ENCODE assay signal across 27 mouse cellular contexts in genomic region chr11:121086296-121086695, GRCm38 (mm10). TPM values are rescaled to one million over a fixed set of nuclear protein-coding genes. Genes with fewer than 3 reads are reported as not detected.
DNase-seq lines count a peak whose midpoint lies in the region; ATAC-seq and TF ChIP-seq lines count a peak whose summit lies in the region.
"Had no signal": no experiment of that assay in that cellular context is flagged by ENCODE, and none has a peak within 500 bp of the region (broad histone marks: within the 10 kb centered on the region; RNA-seq: fewer than 3 reads in every experiment).

No protein-coding gene starts in this region.

- H3K9me3 ChIP-seq in lung, embryonic 14.5 days (ENCODE audit: low read depth, low read length), result no peaks in the 10 kb centered on the region
- H3K9me3 ChIP-seq in intestine, embryonic 16.5 days (ENCODE audit: control insufficient read depth, low read length), result no peaks in the 10 kb centered on the region
- no peaks in the 10 kb centered on the region for H3K9me3 ChIP-seq in stomach, embryonic 16.5 days (replicated peaks; ENCODE audit: control insufficient read depth, low read length)
- H3K9me3 ChIP-seq: embryonic facial prominence, embryonic 15.5 days; midbrain, embryonic 10.5 days; neural tube, embryonic 12.5 days had no signal

- no peak for TF ChIP-seq CTCF in lung, embryonic 14.5 days (IDR thresholded peaks at IDR 0.05; ENCODE audit: low read depth)

- peak; percentile 63 for DNase-seq in kidney, adult 9 months
- no peak for DNase-seq in kidney, adult 18-20 months
- no peak for DNase-seq in lung, embryonic 14.5 days
- no peak for DNase-seq in lung, postnatal 36 days
- no peak for DNase-seq in heart, adult 9 months (ENCODE audit: low spot score in 2 of 2)
- no peak for DNase-seq in left cerebral cortex, postnatal 10 days (ENCODE audit: extremely low spot score in 1 of 2, low spot score in 2 of 2)
- DNase-seq: adrenal gland, adult 2 months; cerebellum, adult 2 months; cerebellum, postnatal 36 days; heart, postnatal 10 days; layer of hippocampus, postnatal 36 days; left cerebral cortex, postnatal 4 days; lung, adult 2 months; right cerebral cortex, adult 18-20 months; thymus, postnatal 4 days had no signal

- no peak for ATAC-seq in lung, embryonic 14.5 days (ENCODE audit: insufficient read depth)
- ATAC-seq in intestine, embryonic 16.5 days, result peak; percentile 70
- ATAC-seq in stomach, embryonic 16.5 days (ENCODE audit: insufficient read depth, low FRiP score), result no peak

- 0 out of 2 replicates have a peak overlapping the region, but pooled peaks have one; percentile 15 for H3K27ac ChIP-seq in lung, embryonic 14.5 days (ENCODE audit: low read depth)
- peak overlapping the region; percentile 90 for H3K27ac ChIP-seq in intestine, embryonic 16.5 days (ENCODE audit: low read length)
- H3K27ac ChIP-seq in stomach, embryonic 16.5 days (ENCODE audit: low read length), result peak overlapping the region; percentile 68
- H3K27ac ChIP-seq: embryonic facial prominence, embryonic 15.5 days; macrophage; midbrain, embryonic 10.5 days; neural tube, embryonic 12.5 days had no signal

- no peaks in the 10 kb centered on the region for H3K27me3 ChIP-seq in lung, embryonic 14.5 days (ENCODE audit: insufficient read depth, low read length)
- no peaks in the 10 kb centered on the region for H3K27me3 ChIP-seq in intestine, embryonic 16.5 days (replicated peaks; ENCODE audit: control insufficient read depth, insufficient read depth, low read length)
- no peaks in the 10 kb centered on the region for H3K27me3 ChIP-seq in stomach, embryonic 16.5 days (ENCODE audit: control insufficient read depth, insufficient read depth, low read length)
- H3K27me3 ChIP-seq: embryonic facial prominence, embryonic 15.5 days; neural tube, embryonic 12.5 days had no signal

- intact Hi-C loops in left cerebral cortex, postnatal 10 days (cut with DNase I), result no loop called here

- no peak overlapping the region for H3K4me2 ChIP-seq in lung, embryonic 14.5 days
- H3K4me2 ChIP-seq in intestine, embryonic 16.5 days (ENCODE audit: low read depth, low read length), result peak overlapping the region; percentile 27; the same call in 1 of the 2 replicates
- no peak overlapping the region for H3K4me2 ChIP-seq in stomach, embryonic 16.5 days (ENCODE audit: low read depth, low read length)
- H3K4me2 ChIP-seq: embryonic facial prominence, embryonic 15.5 days; heart, embryonic 11.5 days; neural tube, embryonic 12.5 days had no signal

- 35% methylated on average over 4 of the region's 4 CpGs for WGBS in lung, embryonic 14.5 days
- WGBS in intestine, embryonic 16.5 days, result 55% methylated on average over 4 of the region's 4 CpGs
- WGBS in stomach, embryonic 16.5 days, result 45% methylated on average over 4 of the region's 4 CpGs

- H3K4me3 ChIP-seq in lung, embryonic 14.5 days (ENCODE audit: low read depth, low read length), result no peak overlapping the region
- peak overlapping the region; percentile 23 for H3K4me3 ChIP-seq in intestine, embryonic 16.5 days (ENCODE audit: low read length)
- H3K4me3 ChIP-seq in stomach, embryonic 16.5 days (replicated peaks; ENCODE audit: low read length), result no peak overlapping the region
- H3K4me3 ChIP-seq: embryonic facial prominence, embryonic 15.5 days; midbrain, embryonic 10.5 days; neural tube, embryonic 12.5 days had no signal

- H3K4me1 ChIP-seq in lung, embryonic 14.5 days (ENCODE audit: insufficient read depth), result no peaks in the 10 kb centered on the region
- peaks cover 16% of the 10 kb centered on the region; the same call in 1 of the 2 replicates for H3K4me1 ChIP-seq in intestine, embryonic 16.5 days (ENCODE audit: control insufficient read depth, insufficient read depth, low read length)
- H3K4me1 ChIP-seq in stomach, embryonic 16.5 days (ENCODE audit: control insufficient read depth, insufficient read depth, low read length), result peaks cover 10% of the 10 kb centered on the region
- H3K4me1 ChIP-seq: midbrain, embryonic 10.5 days; neural tube, embryonic 12.5 days had no signal

- H3K9ac ChIP-seq in lung, embryonic 14.5 days, result no peak overlapping the region
- H3K9ac ChIP-seq in intestine, embryonic 16.5 days (ENCODE audit: low read depth, low read length), result peak overlapping the region; percentile 31
- H3K9ac ChIP-seq in stomach, embryonic 16.5 days (ENCODE audit: low read length), result no peak overlapping the region
- H3K9ac ChIP-seq: embryonic facial prominence, embryonic 15.5 days; neural tube, embryonic 12.5 days had no signal

- H3K36me3 ChIP-seq in lung, embryonic 14.5 days (ENCODE audit: insufficient read depth), result no peaks in the 10 kb centered on the region
- no peaks in the 10 kb centered on the region for H3K36me3 ChIP-seq in intestine, embryonic 16.5 days (ENCODE audit: control insufficient read depth, insufficient read depth, low read length)
- H3K36me3 ChIP-seq in stomach, embryonic 16.5 days (ENCODE audit: control insufficient read depth, insufficient read depth, low read length), result no peaks in the 10 kb centered on the region
- H3K36me3 ChIP-seq: embryonic facial prominence, embryonic 15.5 days; midbrain, embryonic 10.5 days; neural tube, embryonic 12.5 days had no signal

RNA-seq across cellular contexts. Expression of gene Sectm1a, which starts 5.3 kb away (rescaled TPM):
- polyA plus RNA-seq in lung, embryonic 14.5 days (2014; fragmentation: Nextera tagmentation; extraction: Ambion mirVana), result 0.30 TPM in 1 of 2 replicates, not detected in the other
- 7.0 and 10.4 TPM in 2 replicates for polyA plus RNA-seq in intestine, embryonic 16.5 days (2015; fragmentation: Nextera tagmentation; extraction: Ambion mirVana)
- polyA plus RNA-seq in stomach, embryonic 16.5 days (2015; fragmentation: Nextera tagmentation; extraction: Ambion mirVana), result 0.99 and 1.3 TPM in 2 replicates
- total RNA-seq in left cerebral cortex, postnatal 10 days (2021), result not detected
- total RNA-seq: adrenal gland, adult 2 months; gastrocnemius, postnatal 4 days; heart, postnatal 10 days; layer of hippocampus, adult 18-20 months; layer of hippocampus, postnatal 36 days; monocyte, adult 5-6 weeks had no signal
- polyA plus RNA-seq: cerebellum, adult 2 months; heart, embryonic 11.5 days; hindbrain, embryonic 11.5 days; lung, adult 2 months; macrophage; midbrain, embryonic 10.5 days; neural tube, embryonic 12.5 days had no signal

RNA-seq across cellular contexts. Expression of gene Sectm1b, which starts 22.9 kb away (rescaled TPM):
- not detected in 2 replicates for polyA plus RNA-seq in lung, embryonic 14.5 days (2014; fragmentation: Nextera tagmentation; extraction: Ambion mirVana)
- 0.93 and 2.6 TPM in 2 replicates for polyA plus RNA-seq in intestine, embryonic 16.5 days (2015; fragmentation: Nextera tagmentation; extraction: Ambion mirVana)
- 3.1 and 5.2 TPM in 2 replicates for polyA plus RNA-seq in stomach, embryonic 16.5 days (2015; fragmentation: Nextera tagmentation; extraction: Ambion mirVana)
- not detected for total RNA-seq in left cerebral cortex, postnatal 10 days (2021)
- total RNA-seq: adrenal gland, adult 2 months; gastrocnemius, adult 18-20 months; gastrocnemius, postnatal 4 days; heart, postnatal 10 days; layer of hippocampus, adult 18-20 months; layer of hippocampus, postnatal 36 days; left cerebral cortex, postnatal 4 days; monocyte, adult 5-6 weeks had no signal
- polyA plus RNA-seq: adrenal gland, adult 2 months; cerebellum, adult 2 months; heart, embryonic 11.5 days; hindbrain, embryonic 11.5 days; macrophage; midbrain, embryonic 10.5 days; neural tube, embryonic 12.5 days had no signal

RNA-seq across cellular contexts. Expression of gene Tex19.2, which starts 32.2 kb away (rescaled TPM):
- polyA plus RNA-seq in lung, embryonic 14.5 days (2014; fragmentation: Nextera tagmentation; extraction: Ambion mirVana), result not detected in 2 replicates
- not detected in 2 replicates for polyA plus RNA-seq in intestine, embryonic 16.5 days (2015; fragmentation: Nextera tagmentation; extraction: Ambion mirVana)
- polyA plus RNA-seq in stomach, embryonic 16.5 days (2015; fragmentation: Nextera tagmentation; extraction: Ambion mirVana), result not detected in 2 replicates
- not detected for total RNA-seq in left cerebral cortex, postnatal 10 days (2021)
- total RNA-seq: adrenal gland, adult 2 months; gastrocnemius, adult 18-20 months; gastrocnemius, postnatal 4 days; heart, postnatal 10 days; layer of hippocampus, adult 18-20 months; layer of hippocampus, postnatal 36 days; left cerebral cortex, postnatal 4 days; monocyte, adult 5-6 weeks had no signal
- polyA plus RNA-seq: adrenal gland, adult 2 months; cerebellum, adult 2 months; embryonic facial prominence, embryonic 15.5 days; heart, embryonic 11.5 days; hindbrain, embryonic 11.5 days; lung, adult 2 months; macrophage; midbrain, embryonic 10.5 days; neural tube, embryonic 12.5 days had no signal

RNA-seq across cellular contexts. Expression of gene Cd7, which starts 47.1 kb away (rescaled TPM):
- 0.26 TPM in 1 of 2 replicates, not detected in the other for polyA plus RNA-seq in lung, embryonic 14.5 days (2014; fragmentation: Nextera tagmentation; extraction: Ambion mirVana)
- 6.7 and 7.9 TPM in 2 replicates for polyA plus RNA-seq in intestine, embryonic 16.5 days (2015; fragmentation: Nextera tagmentation; extraction: Ambion mirVana)
- polyA plus RNA-seq in stomach, embryonic 16.5 days (2015; fragmentation: Nextera tagmentation; extraction: Ambion mirVana), result 2.2 and 2.3 TPM in 2 replicates
- not detected for total RNA-seq in left cerebral cortex, postnatal 10 days (2021)
- total RNA-seq: gastrocnemius, adult 18-20 months; gastrocnemius, postnatal 4 days; layer of hippocampus, adult 18-20 months; layer of hippocampus, postnatal 36 days; left cerebral cortex, postnatal 4 days had no signal
- polyA plus RNA-seq: heart, embryonic 11.5 days; hindbrain, embryonic 11.5 days; midbrain, embryonic 10.5 days had no signal

RNA-seq across cellular contexts. Expression of gene Tex19.1, which starts 59.6 kb away (rescaled TPM):
- polyA plus RNA-seq in lung, embryonic 14.5 days (2014; fragmentation: Nextera tagmentation; extraction: Ambion mirVana), result 0.11 TPM in 1 of 2 replicates, not detected in the other
- polyA plus RNA-seq in intestine, embryonic 16.5 days (2015; fragmentation: Nextera tagmentation; extraction: Ambion mirVana), result not detected in 2 replicates
- polyA plus RNA-seq in stomach, embryonic 16.5 days (2015; fragmentation: Nextera tagmentation; extraction: Ambion mirVana), result 0.12 TPM in 1 of 2 replicates, not detected in the other
- total RNA-seq in left cerebral cortex, postnatal 10 days (2021), result not detected
- total RNA-seq: adrenal gland, adult 2 months; gastrocnemius, adult 18-20 months; heart, postnatal 10 days; layer of hippocampus, adult 18-20 months; layer of hippocampus, postnatal 36 days; left cerebral cortex, postnatal 4 days; monocyte, adult 5-6 weeks had no signal
- polyA plus RNA-seq: hindbrain, embryonic 11.5 days; lung, adult 2 months; macrophage; neural tube, embryonic 12.5 days had no signal

Comparison
In these comparisons a context has a peak if more than half of its experiments do, and no peak if none do; other contexts are left out.
1. H3K27ac ChIP-seq: peak in every context shown above with its lines; median percentile 90 in intestine, embryonic 16.5 days; 68 in stomach, embryonic 16.5 days; 15 in lung, embryonic 14.5 days.